Mouse (Mus musculus): Measurements from ENCODE around the gene Tent5c.

The Tent5c gene

GRCm38 (mm10) chr3:100489133-100490009 lies at the start of gene Tent5c:
TSS of gene Tent5c (minus strand) at chr3:100489324.
- DNase-seq (ENCODE audit: low spot score) = peak; percentile 98

- no peak for DNase-seq (ENCODE audit: low spot score)
These were observed 47.6 kb upstream of the Tent5c start for GRCm38 (mm10) chr3:100536686-100537085.

GRCm38 (mm10) chr3:100535902-100536301 lies 46.8 kb upstream of the Tent5c start:
- DNase-seq (ENCODE audit: low spot score) = no peak

GRCm38 (mm10) chr3:100535298-100535697 lies 46.2 kb upstream of the Tent5c start:
- DNase-seq (ENCODE audit: low spot score) = no peak

GRCm38 (mm10) chr3:100534394-100534793 lies 45.3 kb upstream of the Tent5c start:
- DNase-seq (ENCODE audit: low spot score) = no peak

GRCm38 (mm10) chr3:100533429-100533828 lies 44.3 kb upstream of the Tent5c start:
- no peak for DNase-seq (ENCODE audit: low spot score)

GRCm38 (mm10) chr3:100530919-100531318 lies 41.8 kb upstream of the Tent5c start:
- DNase-seq (ENCODE audit: low spot score) = no peak

- no peak for DNase-seq (ENCODE audit: low spot score)
These were observed 41.2 kb upstream of the Tent5c start for GRCm38 (mm10) chr3:100530244-100530788.

- no peak for DNase-seq (ENCODE audit: low spot score)
These were observed 33.5 kb upstream of the Tent5c start for GRCm38 (mm10) chr3:100522671-100523070.

- DNase-seq (ENCODE audit: low spot score) = no peak
These were observed 32.5 kb upstream of the Tent5c start for GRCm38 (mm10) chr3:100521626-100522025.

- no peak for DNase-seq (ENCODE audit: low spot score)
These were observed 26.6 kb upstream of the Tent5c start for GRCm38 (mm10) chr3:100515754-100516141.

GRCm38 (mm10) chr3:100515093-100515753 lies 26.1 kb upstream of the Tent5c start:
- DNase-seq (ENCODE audit: low spot score) = no peak

GRCm38 (mm10) chr3:100507174-100507573 lies 18.1 kb upstream of the Tent5c start:
- DNase-seq (ENCODE audit: low spot score) = no peak

- DNase-seq (ENCODE audit: low spot score) = no peak
These were observed 17.6 kb upstream of the Tent5c start for GRCm38 (mm10) chr3:100506715-100507114.

GRCm38 (mm10) chr3:100503882-100504281 lies 14.8 kb upstream of the Tent5c start:
- DNase-seq (ENCODE audit: low spot score) = no peak

GRCm38 (mm10) chr3:100502516-100502915 lies 13.4 kb upstream of the Tent5c start:
- no peak for DNase-seq (ENCODE audit: low spot score)

- no peak for DNase-seq (ENCODE audit: low spot score)
These were observed 12.8 kb upstream of the Tent5c start for GRCm38 (mm10) chr3:100501899-100502298.

GRCm38 (mm10) chr3:100496081-100496480 lies 7.0 kb upstream of the Tent5c start:
- DNase-seq (ENCODE audit: low spot score) = no peak

- DNase-seq (ENCODE audit: low spot score) = no peak
These were observed 6.3 kb upstream of the Tent5c start for GRCm38 (mm10) chr3:100495456-100495855.

- no peak for DNase-seq (ENCODE audit: low spot score)
These were observed 5.8 kb upstream of the Tent5c start for GRCm38 (mm10) chr3:100494912-100495311.

- no peak for DNase-seq (ENCODE audit: low spot score)
These were observed 831 bp upstream of the Tent5c start for GRCm38 (mm10) chr3:100490010-100490300.

GRCm38 (mm10) chr3:100488251-100489132 lies 632 bp downstream of the Tent5c start:
- peak; percentile 75 for DNase-seq (ENCODE audit: low spot score)
